ENCODE assay signal across 8 mouse cellular contexts in genomic region chr19:7040637-7041130, GRCm38 (mm10). TPM values are rescaled to one million over a fixed set of nuclear protein-coding genes. Genes with fewer than 3 reads are reported as not detected.
DNase-seq lines count a peak whose midpoint lies in the region; ATAC-seq and TF ChIP-seq lines count a peak whose summit lies in the region.

No protein-coding gene starts in this region.

- H3K4me3 ChIP-seq in gastrocnemius, adult 2 months = peak overlapping the region; percentile 78
- H3K4me3 ChIP-seq in forebrain, embryonic 10.5 days = peak overlapping the region; percentile 96
- peak overlapping the region; percentile 70 for H3K4me3 ChIP-seq in liver, embryonic 12.5 days

- no peaks in the 10 kb centered on the region for H3K27me3 ChIP-seq in forebrain, embryonic 10.5 days (ENCODE audit: poor library complexity, severe bottlenecking)
- no peaks in the 10 kb centered on the region for H3K27me3 ChIP-seq in liver, embryonic 12.5 days (replicated peaks)

- no peaks in the 10 kb centered on the region for H3K9me3 ChIP-seq in forebrain, embryonic 10.5 days
- H3K9me3 ChIP-seq in liver, embryonic 12.5 days (replicated peaks) = no peaks in the 10 kb centered on the region

- intact Hi-C loops in gastrocnemius, adult 2 months (cut with DNase I) = no loop called here
- intact Hi-C loops in left cerebral cortex, postnatal 4 days (cut with DNase I) = no loop called here

- DNase-seq in gastrocnemius, adult 2 months = no peak
- DNase-seq in gastrocnemius, adult 8-10 months (ENCODE audit: low spot score in 2 of 2) = no peak
- peak; percentile 79 for DNase-seq in A20 (ENCODE audit: low read depth, low spot score)
- DNase-seq in forebrain, embryonic 10.5 days (ENCODE audit: extremely low spot score, low spot score) = no peak
- no peak for DNase-seq in urinary bladder, postnatal 4 days (ENCODE audit: low spot score in 2 of 2)
- no peak for DNase-seq in right cerebral cortex, postnatal 36 days (ENCODE audit: low spot score in 2 of 2)
- DNase-seq in left cerebral cortex, postnatal 4 days = no peak

- TF ChIP-seq CTCF in gastrocnemius, adult 2 months (IDR thresholded peaks at IDR 0.05) = no peak

- no peak for ATAC-seq in liver, embryonic 12.5 days

- peaks cover 48% of the 10 kb centered on the region for H3K4me1 ChIP-seq in forebrain, embryonic 10.5 days
- H3K4me1 ChIP-seq in liver, embryonic 12.5 days = peaks cover 39% of the 10 kb centered on the region

- H3K27ac ChIP-seq in gastrocnemius, adult 2 months = peak overlapping the region; percentile 98
- peak overlapping the region; percentile 99 for H3K27ac ChIP-seq in forebrain, embryonic 10.5 days
- peak overlapping the region; percentile 95 for H3K27ac ChIP-seq in liver, embryonic 12.5 days

- H3K36me3 ChIP-seq in forebrain, embryonic 10.5 days (replicated peaks) = peaks cover 30% of the 10 kb centered on the region
- H3K36me3 ChIP-seq in liver, embryonic 12.5 days = peaks cover 23% of the 10 kb centered on the region

- H3K9ac ChIP-seq in liver, embryonic 12.5 days = peak overlapping the region; percentile 86

- 28% methylated on average over 13 of the region's 13 CpGs for WGBS in forebrain, embryonic 10.5 days
- 13% methylated on average over 13 of the region's 13 CpGs for WGBS in liver, embryonic 12.5 days (ENCODE audit: insufficient replicate concordance)

- peak overlapping the region; percentile 94 for H3K4me2 ChIP-seq in liver, embryonic 12.5 days

RNA-seq across cellular contexts. Expression of gene Stip1, which starts 0.9 kb away (rescaled TPM):
- 100 to 1,000 TPM in 1 of 2 experiments, 10 to 100 TPM in 1; 89.9 to 125 TPM for total RNA-seq in gastrocnemius, adult 2 months (2021)
- total RNA-seq in gastrocnemius, adult 8-10 months (2022) = 10 to 100 TPM; 77.9 to 86.5 (median 81.8) TPM
- 456 and 486 TPM in 2 replicates for polyA plus RNA-seq in forebrain, embryonic 10.5 days (2016; fragmentation: Nextera tagmentation; extraction: Ambion mirVana)
- 218 and 230 TPM in 2 replicates for polyA plus RNA-seq in liver, embryonic 12.5 days (2016; fragmentation: Nextera tagmentation; extraction: Ambion mirVana)
- total RNA-seq in left cerebral cortex, postnatal 4 days (2021) = 100 to 1,000 TPM; 127 to 130 TPM

RNA-seq across cellular contexts. Expression of gene Macrod1, which starts 15.9 kb away (rescaled TPM):
- 100 to 1,000 TPM; 261 to 294 TPM for total RNA-seq in gastrocnemius, adult 2 months (2021)
- 100 to 1,000 TPM; 279 to 336 (median 292) TPM for total RNA-seq in gastrocnemius, adult 8-10 months (2022)
- polyA plus RNA-seq in forebrain, embryonic 10.5 days (2016; fragmentation: Nextera tagmentation; extraction: Ambion mirVana) = 3.7 and 3.9 TPM in 2 replicates
- polyA plus RNA-seq in liver, embryonic 12.5 days (2016; fragmentation: Nextera tagmentation; extraction: Ambion mirVana) = 6.4 and 7.6 TPM in 2 replicates
- total RNA-seq in left cerebral cortex, postnatal 4 days (2021) = 1 to 10 TPM; 5.5 to 6.3 TPM

RNA-seq across cellular contexts. Expression of gene Fermt3, which starts 21.4 kb away (rescaled TPM):
- total RNA-seq in gastrocnemius, adult 2 months (2021) = under 1 TPM; 0.71 to 0.86 TPM
- total RNA-seq in gastrocnemius, adult 8-10 months (2022) = under 1 TPM; 0.41 to 0.94 (median 0.60) TPM
- 8.8 TPM in 2 replicates for polyA plus RNA-seq in forebrain, embryonic 10.5 days (2016; fragmentation: Nextera tagmentation; extraction: Ambion mirVana)
- 135 and 147 TPM in 2 replicates for polyA plus RNA-seq in liver, embryonic 12.5 days (2016; fragmentation: Nextera tagmentation; extraction: Ambion mirVana)
- total RNA-seq in left cerebral cortex, postnatal 4 days (2021) = 1 to 10 TPM; 3.2 to 3.4 TPM

RNA-seq across cellular contexts. Expression of gene Trpt1, which starts 44.8 kb away (rescaled TPM):
- total RNA-seq in gastrocnemius, adult 2 months (2021) = 10 to 100 TPM; 22.5 to 26.1 TPM
- 10 to 100 TPM; 20.8 to 31.7 (median 23.7) TPM for total RNA-seq in gastrocnemius, adult 8-10 months (2022)
- polyA plus RNA-seq in forebrain, embryonic 10.5 days (2016; fragmentation: Nextera tagmentation; extraction: Ambion mirVana) = 10.0 and 10.4 TPM in 2 replicates
- 2.2 and 2.5 TPM in 2 replicates for polyA plus RNA-seq in liver, embryonic 12.5 days (2016; fragmentation: Nextera tagmentation; extraction: Ambion mirVana)
- total RNA-seq in left cerebral cortex, postnatal 4 days (2021) = 10 to 100 TPM; 17.6 to 21.4 TPM

RNA-seq across cellular contexts. Expression of gene Nudt22, which starts 44.8 kb away (rescaled TPM):
- total RNA-seq in gastrocnemius, adult 2 months (2021) = 10 to 100 TPM; 12.8 to 15.9 TPM
- total RNA-seq in gastrocnemius, adult 8-10 months (2022) = 10 to 100 TPM; 13.5 to 15.5 (median 15.0) TPM
- 18.4 TPM in 2 replicates for polyA plus RNA-seq in forebrain, embryonic 10.5 days (2016; fragmentation: Nextera tagmentation; extraction: Ambion mirVana)
- 10.0 and 11.9 TPM in 2 replicates for polyA plus RNA-seq in liver, embryonic 12.5 days (2016; fragmentation: Nextera tagmentation; extraction: Ambion mirVana)
- 10 to 100 TPM in 1 of 2 experiments, 1 to 10 TPM in 1; 8.9 to 11.5 TPM for total RNA-seq in left cerebral cortex, postnatal 4 days (2021)

Comparison
In these comparisons a context has a peak if more than half of its experiments do, and no peak if none do; other contexts are left out.
1. RNA of gene Macrod1, which starts 15.9 kb away (total RNA-seq): 279 to 336 TPM in gastrocnemius, adult 8-10 months and 261 to 294 TPM in gastrocnemius, adult 2 months; 5.5 to 6.3 TPM in left cerebral cortex, postnatal 4 days; every median in the first group is over 10 times any median in the second.
2. Peak in every context shown above with its lines, with median percentiles within 50 percentile points of each other: H3K27ac ChIP-seq and H3K4me3 ChIP-seq.